Mouse (Mus musculus) spleen, postnatal 4 days (tissue): ENCODE results near the gene Lce3d.

Experiments used
- DNase-seq, 2 experiments: peaks; one replicate each; pipeline ENCODE4 v3.0.0; 2022; ENCODE audit warnings: low spot score in 2 of 2

Gene Lce3d

GRCm38 (mm10) chr3:92957090-92957489 lies at the start of gene Lce3d:
Lce3d (plus strand) TSS chr3:92957390.
- no peak for DNase-seq

GRCm38 (mm10) chr3:92907571-92907970 lies 49.6 kb upstream of the Lce3d start:
- no peak for DNase-seq

- no peak for DNase-seq
Measured at GRCm38 (mm10) chr3:92920364-92920763, 36.8 kb upstream of the Lce3d start.

- no peak for DNase-seq
Measured at GRCm38 (mm10) chr3:92926130-92926529, 31.1 kb upstream of the Lce3d start, which contains the start of gene Lce3a. Lce3a (minus strand) TSS chr3:92926230.

GRCm38 (mm10) chr3:92932679-92933078 lies 24.5 kb upstream of the Lce3d start, which contains the start of gene Lce3b:
Lce3b (plus strand) TSS chr3:92932979.
- DNase-seq = no peak

GRCm38 (mm10) chr3:92944186-92944585 lies 13.0 kb upstream of the Lce3d start, which contains the start of gene Lce3c:
Lce3c (plus strand) TSS chr3:92944486.
- no peak for DNase-seq

- no peak for DNase-seq
Measured at GRCm38 (mm10) chr3:92966761-92967160, 9.6 kb downstream of the Lce3d start, which contains the start of gene Lce3e. Lce3e (plus strand) TSS chr3:92967061.

- DNase-seq = no peak
Measured at GRCm38 (mm10) chr3:92978484-92978883, 21.3 kb downstream of the Lce3d start.

GRCm38 (mm10) chr3:92991926-92992325 lies 34.7 kb downstream of the Lce3d start, which contains the start of gene Lce3f:
Lce3f (plus strand) TSS chr3:92992226.
- no peak for DNase-seq

- DNase-seq = no peak
Measured at GRCm38 (mm10) chr3:92998691-92999090, 41.5 kb downstream of the Lce3d start.

GRCm38 (mm10) chr3:93000621-93001020 lies 43.4 kb downstream of the Lce3d start:
- no peak for DNase-seq

GRCm38 (mm10) chr3:93002843-93003242 lies 45.7 kb downstream of the Lce3d start:
- DNase-seq = no peak
